Mouse (Mus musculus) bone marrow macrophage, adult 2 months (primary cell): ENCODE measurements around the gene Nup210.

Experiments used
- CTCF ChIP-seq: IDR thresholded peaks from 2 replicates; pipeline ENCODE4 v1.5.1; 2012; ENCODE audit warnings: low read depth, mild to moderate bottlenecking, low read length, moderate library complexity
- POLR2A ChIP-seq: IDR thresholded peaks from 2 replicates; pipeline ENCODE4 v1.6.1; 2012; ENCODE audit warnings: mild to moderate bottlenecking, low read depth, low read length, borderline replicate concordance

- TF ChIP-seq CTCF = no peak
- no peak for TF ChIP-seq POLR2A
These were observed 38.7 kb upstream of the Nup210 start for GRCm38 (mm10) chr6:91155286-91155685.
